Mouse (Mus musculus) cerebellum, adult 8-10 months (tissue): ENCODE data around the gene Pank4.
A peak's percentile ranks its signal among the peaks of the same experiment; 100 is the strongest.

Experiments
- DNase-seq: peaks from one replicate; pipeline ENCODE4 v3.0.0; 2022

Pank4 gene

DNA sequence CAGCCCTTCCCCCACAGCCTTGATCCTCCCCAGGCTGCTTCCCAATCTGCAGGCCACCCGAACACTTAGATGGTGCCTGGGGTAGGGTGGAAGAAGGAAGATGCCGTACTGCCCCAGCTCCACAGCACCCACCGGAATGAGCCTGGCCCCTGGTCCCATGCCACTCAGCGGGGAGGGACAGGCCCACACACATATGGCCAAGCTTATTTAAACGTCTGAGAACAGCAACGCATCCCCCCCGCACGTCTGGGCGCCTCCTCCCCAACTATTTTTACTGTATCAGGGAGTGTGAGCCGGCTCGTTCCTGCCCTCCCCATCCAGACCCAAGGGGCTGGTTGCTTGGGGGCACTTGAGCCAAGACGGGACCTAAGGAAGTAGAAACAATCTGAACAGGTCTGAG lies 50.9 kb downstream of the Pank4 start:
- no peak for DNase-seq

- no peak for DNase-seq
These were observed 51.6 kb downstream of the Pank4 start for GRCm38 (mm10) chr4:155015550-155015949.

DNA sequence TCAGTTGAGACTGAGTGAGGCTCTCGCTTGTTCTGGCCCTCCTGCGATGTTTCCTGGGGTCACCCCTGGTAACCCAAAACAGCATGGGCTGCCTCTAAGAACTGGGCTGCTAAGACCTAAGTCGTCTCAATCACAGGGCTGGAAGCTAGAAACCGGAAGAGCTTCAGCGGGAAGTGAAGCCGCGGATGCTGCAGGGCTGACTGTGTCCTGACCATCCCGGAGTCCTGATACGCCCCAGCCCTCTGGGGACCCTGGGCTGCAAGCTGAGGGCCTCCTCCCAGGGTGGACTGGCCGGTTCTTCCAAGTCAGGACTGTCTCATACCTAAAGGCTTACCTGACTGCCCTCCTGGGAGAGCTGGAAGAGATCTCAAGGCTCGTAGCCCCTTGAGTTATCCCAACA lies 52.9 kb downstream of the Pank4 start:
- peak; percentile 51 for DNase-seq

GRCm38 (mm10) chr4:155017253-155017878 lies 53.4 kb downstream of the Pank4 start:
- peak; percentile 73 for DNase-seq

DNA sequence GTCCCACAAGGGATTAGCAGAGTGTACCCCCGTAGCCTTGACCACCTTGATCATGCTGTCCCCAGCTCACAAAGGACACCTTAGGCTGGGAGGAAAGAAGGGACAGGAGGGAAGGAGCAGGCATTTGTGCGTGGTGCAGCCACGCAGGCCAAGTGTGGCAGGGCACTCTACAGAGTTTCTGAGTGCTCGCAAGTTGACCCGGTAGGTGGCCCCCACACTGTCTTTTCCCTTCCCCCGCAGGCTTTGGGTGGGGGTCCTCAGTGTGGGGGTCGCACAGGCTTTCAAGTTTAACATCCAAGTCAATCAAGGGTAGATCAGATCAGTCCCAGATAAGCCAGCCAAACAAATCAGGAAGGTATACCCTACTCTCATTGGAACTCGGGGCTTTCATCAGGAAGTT lies 54.1 kb downstream of the Pank4 start:
- DNase-seq: peak; percentile 53

- peak; percentile 80 for DNase-seq
These were observed 54.8 kb downstream of the Pank4 start for GRCm38 (mm10) chr4:155018601-155019335.

DNA sequence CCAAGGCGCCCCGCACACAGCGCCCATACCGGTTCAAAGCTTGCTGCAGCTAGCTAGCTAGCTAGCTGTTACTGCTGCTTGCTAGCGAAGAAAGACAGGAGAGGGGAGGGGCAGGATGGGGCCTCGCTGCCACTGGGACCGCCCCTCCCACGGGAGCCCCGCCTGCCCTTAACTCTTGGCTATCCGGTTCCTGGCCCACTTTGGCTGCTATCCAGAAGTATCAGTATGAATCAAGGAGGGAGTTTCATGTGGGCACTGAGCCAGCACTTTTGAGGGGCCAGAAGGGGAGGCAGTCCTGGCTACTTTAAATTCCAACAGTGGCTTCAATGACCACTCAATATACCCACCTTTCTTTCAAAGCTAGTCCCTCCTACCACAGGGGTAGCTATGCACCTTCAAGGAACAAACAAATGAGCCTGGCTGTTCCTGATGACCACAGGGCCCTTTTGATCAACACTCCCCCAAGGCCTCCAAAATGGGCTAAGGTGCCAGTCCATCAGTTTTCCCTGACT lies 55.5 kb downstream of the Pank4 start:
- peak; percentile 89 for DNase-seq

DNA sequence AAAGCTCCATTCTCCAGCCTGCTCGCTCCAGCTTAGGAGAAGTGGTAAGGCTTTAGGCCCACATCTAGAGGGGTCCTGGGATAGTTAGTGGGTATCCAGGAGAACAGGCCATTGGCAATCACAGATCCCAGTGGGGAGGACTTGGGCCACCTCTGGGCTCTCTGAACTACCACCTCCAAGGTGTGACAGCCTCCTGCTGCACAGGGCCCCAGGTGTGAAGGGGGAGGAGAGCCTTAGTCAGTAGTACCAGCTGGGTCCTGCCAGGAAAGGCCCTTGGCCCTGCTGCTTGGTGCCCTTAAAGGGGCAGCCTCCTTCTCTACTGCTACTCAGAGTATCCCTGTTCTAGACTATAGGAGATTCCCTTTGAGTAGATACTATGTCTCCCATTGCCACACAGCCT lies 56.2 kb downstream of the Pank4 start:
- DNase-seq: peak; percentile 50

DNA sequence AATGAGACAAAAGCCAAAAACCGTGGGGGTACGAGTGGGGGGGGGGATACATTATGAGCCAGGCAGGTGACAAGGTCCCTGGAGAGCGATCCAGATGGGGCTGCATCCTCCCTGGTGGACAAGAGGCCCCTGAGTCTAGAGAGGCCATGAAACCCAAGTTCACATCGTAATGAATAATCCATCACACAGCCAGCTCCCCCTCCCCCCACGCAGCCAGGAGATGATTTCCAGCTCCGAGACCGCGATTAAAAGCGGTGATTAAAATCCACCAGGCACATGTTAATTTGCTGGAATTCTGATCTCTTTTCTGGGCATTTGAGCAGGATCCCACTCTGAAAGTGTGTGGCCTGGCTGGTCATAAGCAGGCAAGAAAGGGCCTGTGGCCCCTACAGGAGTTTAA lies 56.9 kb downstream of the Pank4 start:
- DNase-seq: no peak

DNA sequence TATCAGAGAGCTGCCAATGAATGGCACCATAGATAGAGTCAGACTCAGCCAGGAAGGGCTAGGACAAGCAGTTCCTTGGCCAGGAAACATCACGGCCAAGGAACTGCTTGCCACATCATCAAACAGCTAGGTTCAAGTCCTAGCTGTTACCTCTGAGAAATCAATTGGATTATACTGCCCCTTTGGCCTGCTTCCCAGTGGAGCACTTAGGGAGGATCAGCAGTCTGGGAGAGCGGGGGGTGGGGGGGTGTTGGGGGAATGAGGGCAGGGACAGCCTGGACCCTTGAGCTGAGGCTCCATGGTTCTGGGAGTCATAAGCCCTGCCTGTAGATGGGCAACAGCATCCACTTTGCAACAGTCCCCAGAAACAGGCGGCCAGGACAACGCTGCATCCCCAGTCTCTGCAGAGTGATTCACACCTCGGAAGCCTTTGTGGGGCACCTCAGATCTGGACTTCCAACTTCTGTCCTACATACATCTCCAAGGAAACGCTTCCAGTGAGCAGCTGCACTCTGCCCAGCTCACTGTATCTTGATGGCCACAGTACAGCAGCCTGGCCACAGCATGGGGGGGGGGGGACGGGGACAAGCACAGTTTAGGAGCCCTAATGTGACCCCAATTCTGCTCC lies 58.4 kb downstream of the Pank4 start:
- DNase-seq: no peak

DNA sequence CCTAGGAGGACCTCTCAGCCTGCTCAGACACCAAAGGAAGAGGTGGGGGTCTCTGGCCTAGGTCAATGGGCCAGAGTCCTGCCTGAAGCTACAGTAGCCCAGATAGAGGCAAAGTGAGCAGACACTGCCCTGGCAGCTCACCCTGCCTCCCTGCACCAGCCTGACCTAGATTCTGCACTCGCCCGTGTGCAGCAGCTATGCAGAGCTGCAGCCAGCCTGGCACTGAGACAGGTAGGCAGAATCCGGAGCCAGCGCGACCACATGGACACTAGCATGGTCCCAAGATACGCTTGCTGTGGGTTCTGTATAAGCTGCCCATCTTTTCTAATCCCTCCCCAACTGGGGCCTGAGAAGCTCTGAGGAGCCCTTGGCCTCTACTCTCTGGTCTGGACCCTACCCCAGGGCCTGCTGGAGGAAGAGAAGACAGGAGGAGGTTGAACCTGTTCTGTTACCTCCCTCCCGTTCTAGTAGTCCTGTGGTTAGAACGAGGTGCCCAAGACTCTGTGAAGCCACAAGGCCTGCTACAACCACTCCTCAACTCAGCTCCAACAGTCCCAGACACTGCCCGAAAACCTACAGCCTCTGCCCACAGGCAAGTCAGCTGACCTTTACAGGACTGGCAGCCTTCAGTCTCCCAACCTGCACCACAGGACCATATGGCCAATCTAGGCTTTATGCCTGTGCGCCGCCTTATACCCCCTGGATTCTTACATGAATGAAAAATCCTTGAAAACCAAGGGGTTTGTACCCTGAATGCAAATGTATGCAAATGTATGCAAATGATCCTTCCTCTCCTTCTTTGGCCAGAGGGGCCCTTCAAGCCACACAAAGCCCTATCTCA lies 60.5 kb downstream of the Pank4 start:
- DNase-seq: peak; percentile 80
